Mouse (Mus musculus) embryonic facial prominence, embryonic 12.5 days (tissue): ENCODE measurements around the gene Aph1c. TPM values are rescaled to one million over a fixed set of nuclear protein-coding genes. Genes with fewer than 3 reads are reported as not detected.

Experiments
- ATAC-seq: fragments of 200-750 bp; cut with Nextera tagmentation; 2 replicates; pipeline ENCODE4 v1.8.0; 2017; ENCODE audit not compliant: insufficient number of reproducible peaks, insufficient read depth, low FRiP score, low TSS enrichment
- H3K27ac ChIP-seq: fragments of 300-500 bp; sonication (generic); 2 replicates; pipeline ENCODE4 v1.5.1; 2016; ENCODE audit warnings: mild to moderate bottlenecking
- H3K27me3 ChIP-seq: fragments of 300-500 bp; sonication (generic); 2 replicates; pipeline ENCODE4 v1.6.1; 2016; ENCODE audit warnings: mild to moderate bottlenecking, moderate library complexity
- H3K36me3 ChIP-seq: fragments of 300-500 bp; sonication (generic); 2 replicates; pipeline ENCODE4 v1.6.1; 2016; ENCODE audit warnings: mild to moderate bottlenecking
- H3K4me1 ChIP-seq: fragments of 300-500 bp; sonication (generic); 2 replicates; pipeline ENCODE4 v1.6.1; 2016
- H3K4me2 ChIP-seq: fragments of 300-500 bp; sonication (generic); replicated peaks from 2 replicates; pipeline ENCODE4 v1.6.1; 2016; ENCODE audit warnings: mild to moderate bottlenecking, moderate library complexity
- H3K4me3 ChIP-seq: fragments of 300-500 bp; sonication (generic); 2 replicates; pipeline ENCODE4 v1.5.1; 2016; ENCODE audit warnings: mild to moderate bottlenecking
- H3K9ac ChIP-seq: fragments of 300-500 bp; sonication (generic); 2 replicates; pipeline ENCODE4 v1.6.1; 2016; ENCODE audit warnings: mild to moderate bottlenecking, moderate library complexity
- H3K9me3 ChIP-seq: fragments of 300-500 bp; sonication (generic); 2 replicates; pipeline ENCODE4 v1.6.1; 2016; ENCODE audit warnings: mild to moderate bottlenecking, moderate library complexity
- WGBS: fragments of 180-500 bp; shearing (Covaris S2); methylation state at CpG from one replicate; pipeline ENCODE4 v1.1.7; 2016; 5-methylcytosine and 5-hydroxymethylcytosine counted together
- polyA plus RNA-seq: library from polyadenylated mRNA; unstranded; fragments of >200 nt; fragmentation: Nextera tagmentation; extraction: Ambion mirVana; gene quantifications from 2 replicates; pipeline ENCODE4 v1.2.1, GENCODE M21; 2016

The Aph1c gene
- polyA plus RNA-seq, 1 experiment from 2014 or later, result 2.9 TPM

DNA sequence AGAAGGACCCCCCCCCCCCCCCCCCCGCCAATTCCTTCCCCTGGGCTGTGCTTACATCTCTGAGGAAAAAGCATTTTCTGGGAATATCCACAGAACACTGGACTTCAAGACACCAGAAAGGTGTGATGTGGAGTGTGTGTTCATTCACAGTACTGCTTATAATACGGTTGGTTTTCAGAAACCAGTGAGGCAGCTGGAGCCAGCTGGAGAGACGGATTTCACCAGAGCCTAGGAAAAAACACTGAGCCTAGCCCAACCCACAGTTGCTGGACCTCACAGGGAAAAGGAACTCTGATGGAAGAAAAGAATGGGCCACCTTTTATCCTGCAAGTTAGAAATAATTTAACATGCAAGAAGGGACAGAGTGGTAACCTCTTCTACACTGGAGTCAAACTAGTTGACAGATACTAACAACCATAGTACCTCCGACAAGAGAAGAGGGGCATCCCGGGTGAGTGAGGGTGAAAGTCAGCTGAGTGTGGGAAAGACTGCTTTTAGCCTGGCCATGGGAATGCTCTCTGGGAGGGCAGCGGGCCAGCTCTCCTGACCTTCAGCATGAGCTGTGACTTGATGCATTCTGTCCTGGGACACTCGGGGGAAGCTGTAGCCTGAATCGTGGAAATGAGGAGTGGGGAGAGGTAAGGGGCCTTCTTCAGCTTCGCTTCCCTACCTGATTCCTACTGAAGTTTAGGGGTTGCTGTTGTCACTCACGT lies 37.6 kb upstream of the Aph1c start:
- Histone ChIP-seq H3K27ac (no peak overlapping the region), H3K4me3 (no peak overlapping the region)
- 80% methylated on average over 10 of the region's 10 CpGs for WGBS

DNA sequence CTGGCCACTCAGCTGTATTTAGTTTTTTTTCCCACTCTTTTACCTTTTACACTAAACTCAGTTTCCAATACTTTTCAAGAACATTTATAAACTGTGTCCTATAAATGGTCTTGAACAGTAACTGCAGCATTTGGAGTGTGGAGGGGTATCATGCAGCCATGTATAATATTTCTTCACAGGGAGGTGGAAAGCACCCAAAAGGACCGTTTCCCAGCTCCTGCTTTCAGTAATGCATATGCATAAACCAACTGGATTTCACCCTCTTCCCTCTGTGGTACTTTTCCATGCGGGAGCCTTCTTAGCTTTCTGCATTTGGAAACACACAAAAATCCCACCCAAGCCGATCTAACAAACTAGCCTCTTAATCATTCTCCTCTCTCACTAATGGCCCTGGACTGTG lies 30.2 kb upstream of the Aph1c start:
- Histone ChIP-seq H3K27ac (no peak overlapping the region), H3K4me1 (0 out of 2 replicates have a peak, but pooled peaks cover 16% of the 10 kb centered on the region), H3K4me3 (no peak overlapping the region), H3K4me2 (no peak overlapping the region), H3K36me3 (0 out of 2 replicates have a peak, but pooled peaks cover 9% of the 10 kb centered on the region), H3K27me3 (no peaks in the 10 kb centered on the region), H3K9ac (no peak overlapping the region), H3K9me3 (no peaks in the 10 kb centered on the region)
- WGBS, result 66% methylated on average over 3 of the region's 3 CpGs
- no peak for ATAC-seq

More for the DNA sequence above, 37.6 kb upstream of the Aph1c start:
- H3K27me3 ChIP-seq, result no peaks in the 10 kb centered on the region
- no peak for ATAC-seq
- peaks cover 6% of the 10 kb centered on the region; the same call in 1 of the 2 replicates for H3K9me3 ChIP-seq
- no peaks in the 10 kb centered on the region; the same call in 1 of the 2 replicates for H3K36me3 ChIP-seq
- 0 out of 2 replicates have a peak, but pooled peaks cover 3% of the 10 kb centered on the region for H3K4me1 ChIP-seq
- no peak overlapping the region for H3K9ac ChIP-seq
- H3K4me2 ChIP-seq, result no peak overlapping the region

DNA sequence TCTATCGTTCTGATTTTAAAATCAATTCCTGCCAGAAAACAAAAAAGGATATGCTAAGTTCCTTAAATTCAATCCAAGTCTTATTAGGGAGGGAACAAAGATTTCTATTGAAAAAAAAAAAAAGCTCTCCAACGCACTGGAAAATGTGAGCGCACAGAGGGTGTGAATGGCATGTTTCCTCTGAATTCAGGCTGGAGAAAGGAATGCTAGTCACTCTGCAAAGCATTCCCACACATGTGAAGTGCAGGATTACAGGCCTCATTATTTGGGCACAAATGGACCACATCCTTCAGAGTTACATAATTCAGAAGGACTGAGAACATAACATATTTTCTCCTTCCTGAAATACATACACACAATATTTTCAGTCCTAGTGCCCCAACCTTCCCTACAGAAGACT lies 28.9 kb upstream of the Aph1c start:
- H3K4me3 ChIP-seq, result no peak overlapping the region
- no peaks in the 10 kb centered on the region for H3K27me3 ChIP-seq
- H3K9me3 ChIP-seq, result no peaks in the 10 kb centered on the region
- no peak overlapping the region for H3K9ac ChIP-seq
- WGBS, result 49% methylated on average over 3 of the region's 3 CpGs
- H3K27ac ChIP-seq, result no peak overlapping the region
- ATAC-seq, result no peak
- H3K36me3 ChIP-seq, result 0 out of 2 replicates have a peak, but pooled peaks cover 17% of the 10 kb centered on the region
- H3K4me2 ChIP-seq, result no peak overlapping the region
- H3K4me1 ChIP-seq, result 0 out of 2 replicates have a peak, but pooled peaks cover 16% of the 10 kb centered on the region

DNA sequence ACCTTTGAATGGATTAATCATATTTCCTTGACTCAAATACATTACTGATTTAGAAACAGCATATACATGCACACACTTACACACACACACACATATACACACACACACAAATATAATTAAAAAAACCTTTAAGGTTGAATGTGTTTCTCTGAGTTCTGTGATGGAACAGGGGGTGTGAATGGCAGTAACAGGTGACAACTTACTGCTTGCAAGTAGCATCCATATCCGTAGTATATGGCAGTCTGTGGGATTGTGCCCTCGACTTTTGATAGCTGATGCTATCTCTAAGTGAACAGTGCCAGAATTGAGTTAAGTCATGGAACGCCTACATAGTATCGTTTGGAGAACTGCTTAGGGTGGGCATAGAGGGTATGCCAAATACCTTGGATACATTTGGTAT lies 27.7 kb upstream of the Aph1c start:
- Histone ChIP-seq H3K36me3 (0 out of 2 replicates have a peak, but pooled peaks cover 20% of the 10 kb centered on the region), H3K4me1 (0 out of 2 replicates have a peak, but pooled peaks cover 16% of the 10 kb centered on the region), H3K4me3 (no peak overlapping the region), H3K27me3 (no peaks in the 10 kb centered on the region), H3K9me3 (no peaks in the 10 kb centered on the region), H3K4me2 (no peak overlapping the region), H3K9ac (no peak overlapping the region), H3K27ac (no peak overlapping the region)
- ATAC-seq, result no peak
- 91% methylated on average over 4 of the region's 4 CpGs for WGBS

DNA sequence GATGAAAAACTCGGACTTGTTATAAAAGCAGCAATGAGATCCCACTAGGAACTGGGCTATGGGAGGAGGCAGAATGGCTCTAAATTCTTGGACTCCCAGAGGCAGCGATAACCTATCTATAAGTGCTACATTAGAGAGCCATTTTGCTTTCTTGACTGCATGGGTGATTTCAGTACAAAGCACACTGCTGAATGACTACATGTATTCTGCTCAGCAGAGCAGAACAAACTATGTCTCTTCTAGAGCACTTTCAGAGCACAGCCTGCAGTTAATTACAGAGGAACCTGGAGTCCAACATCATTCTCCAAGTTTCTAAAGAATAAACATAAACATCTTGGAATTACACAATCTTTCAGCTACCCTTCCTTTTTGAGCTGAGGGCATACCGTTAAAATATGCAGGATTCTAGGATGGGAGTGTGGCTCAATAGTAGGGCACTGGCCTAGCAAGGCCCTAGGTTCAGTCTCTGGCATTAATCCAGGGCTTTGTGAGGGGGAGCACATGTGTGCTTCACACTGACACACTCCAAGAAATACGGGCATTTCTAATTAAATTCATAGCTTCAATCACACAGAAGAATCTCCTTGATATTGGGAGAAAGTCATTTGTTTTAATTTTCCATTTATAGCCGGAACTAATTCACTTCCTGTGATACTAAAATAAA lies 26.7 kb upstream of the Aph1c start:
- H3K27ac ChIP-seq, result 0 out of 2 replicates have a peak overlapping the region, but pooled peaks have one; percentile 17
- H3K4me1 ChIP-seq, result 0 out of 2 replicates have a peak, but pooled peaks cover 16% of the 10 kb centered on the region

DNA sequence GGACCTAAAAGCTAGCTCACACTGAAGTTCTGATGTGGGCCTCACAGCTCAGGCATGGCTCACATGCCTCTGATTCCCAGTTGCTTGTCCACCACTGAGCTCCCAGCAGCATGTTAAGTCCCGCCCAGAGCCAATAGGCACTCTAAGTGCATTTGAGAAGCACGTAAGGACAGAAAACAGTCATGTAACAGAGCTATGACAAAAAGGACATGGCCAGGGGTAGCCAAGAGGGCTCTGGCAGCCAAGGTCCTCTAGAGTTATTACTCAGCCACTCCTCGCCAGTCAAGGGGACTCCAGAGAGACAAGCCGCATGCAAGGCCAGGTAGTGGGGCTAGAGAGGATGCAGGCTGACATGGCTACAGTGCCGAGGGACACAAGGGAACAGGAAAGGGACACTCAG lies 25.0 kb upstream of the Aph1c start:
- Histone ChIP-seq H3K27me3 (no peaks in the 10 kb centered on the region), H3K4me1 (0 out of 2 replicates have a peak, but pooled peaks cover 20% of the 10 kb centered on the region), H3K4me2 (no peak overlapping the region), H3K27ac (no peak overlapping the region), H3K9ac (no peak overlapping the region), H3K9me3 (no peaks in the 10 kb centered on the region), H3K36me3 (0 out of 2 replicates have a peak, but pooled peaks cover 21% of the 10 kb centered on the region), H3K4me3 (no peak overlapping the region)
- no peak for ATAC-seq
- 87% methylated on average over 5 of the region's 5 CpGs for WGBS

More for the DNA sequence above, 26.7 kb upstream of the Aph1c start:
- WGBS, result 66% methylated on average over 5 of the region's 5 CpGs
- Histone ChIP-seq H3K27me3 (no peaks in the 10 kb centered on the region), H3K9me3 (no peaks in the 10 kb centered on the region), H3K4me2 (no peak overlapping the region), H3K4me3 (no peak overlapping the region), H3K9ac (no peak overlapping the region), H3K36me3 (0 out of 2 replicates have a peak, but pooled peaks cover 21% of the 10 kb centered on the region)
- ATAC-seq, result no peak

DNA sequence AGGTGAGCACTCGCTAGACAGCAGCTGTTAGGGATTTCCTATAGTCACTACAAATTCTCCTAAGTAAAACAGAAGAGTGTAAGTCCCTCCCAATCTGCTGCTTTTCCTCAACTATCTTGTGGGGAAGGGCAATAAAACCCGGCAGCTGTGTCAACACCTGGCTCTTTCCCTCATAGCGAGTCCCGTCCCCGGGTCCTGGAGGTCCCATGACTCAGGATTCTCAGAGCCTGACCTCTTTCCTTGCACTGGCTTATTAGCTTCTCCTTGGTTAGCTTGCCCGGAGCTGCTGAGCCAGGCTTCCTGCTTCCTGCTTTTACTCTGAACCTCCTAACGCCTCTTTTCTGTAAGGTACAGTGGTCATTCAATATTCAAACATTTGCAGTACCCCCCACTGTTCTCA lies 21.3 kb upstream of the Aph1c start:
- Histone ChIP-seq H3K36me3 (0 out of 2 replicates have a peak, but pooled peaks cover 18% of the 10 kb centered on the region), H3K27ac (no peak overlapping the region)

DNA sequence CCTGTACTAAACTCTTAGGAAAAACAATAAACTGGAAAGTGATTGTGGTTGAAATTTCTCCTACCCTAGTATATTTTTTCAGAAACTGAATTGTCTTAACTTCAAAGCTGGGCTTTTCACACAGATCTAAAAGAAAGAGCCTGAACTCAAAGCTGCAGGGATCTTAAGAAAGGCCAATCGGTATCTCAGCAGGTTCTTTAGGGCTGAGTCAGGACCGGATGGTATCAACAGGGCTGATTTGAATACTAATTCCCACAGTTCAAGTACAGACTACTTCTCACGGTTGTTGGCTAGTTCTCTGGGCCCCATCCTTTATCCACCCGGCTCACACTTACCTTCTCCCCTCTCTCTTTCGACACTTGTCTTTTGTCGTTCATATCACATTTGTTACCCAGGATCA lies 18.1 kb upstream of the Aph1c start:
- Histone ChIP-seq H3K36me3 (peaks cover 7% of the 10 kb centered on the region), H3K9ac (no peak overlapping the region), H3K9me3 (no peaks in the 10 kb centered on the region), H3K4me1 (0 out of 2 replicates have a peak, but pooled peaks cover 4% of the 10 kb centered on the region), H3K27ac (no peak overlapping the region), H3K4me3 (no peak overlapping the region), H3K4me2 (no peak overlapping the region), H3K27me3 (no peaks in the 10 kb centered on the region)
- no peak for ATAC-seq
- WGBS, result 61% methylated on average over 6 of the region's 6 CpGs

More for the DNA sequence above, 21.3 kb upstream of the Aph1c start:
- Histone ChIP-seq H3K27me3 (no peaks in the 10 kb centered on the region), H3K4me1 (0 out of 2 replicates have a peak, but pooled peaks cover 7% of the 10 kb centered on the region), H3K9ac (no peak overlapping the region), H3K4me3 (no peak overlapping the region), H3K9me3 (no peaks in the 10 kb centered on the region), H3K4me2 (no peak overlapping the region)
- no peak for ATAC-seq
- WGBS, result 51% methylated on average over 7 of the region's 7 CpGs

DNA sequence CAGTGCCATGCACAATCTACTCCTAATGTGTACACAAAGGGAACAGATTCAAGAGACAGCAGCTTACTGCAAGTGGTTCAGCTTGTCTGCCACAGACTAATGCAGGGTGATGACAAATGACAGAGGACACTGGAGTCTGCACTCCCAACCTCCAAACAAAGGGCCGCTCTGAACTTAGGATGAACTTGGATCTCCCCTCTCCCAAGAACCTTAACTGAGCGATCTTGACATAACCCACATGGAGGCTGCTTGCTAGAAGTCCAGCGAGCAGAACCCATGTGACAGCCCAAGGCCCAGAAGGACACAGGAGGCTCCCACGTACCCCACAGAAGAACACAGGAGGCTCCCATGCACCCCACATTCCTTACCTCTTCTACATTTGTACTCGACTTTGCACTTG lies 16.4 kb upstream of the Aph1c start:
- Histone ChIP-seq H3K9me3 (no peaks in the 10 kb centered on the region), H3K4me3 (no peak overlapping the region), H3K27ac (no peak overlapping the region), H3K9ac (no peak overlapping the region), H3K36me3 (peaks cover 18% of the 10 kb centered on the region), H3K4me2 (no peak overlapping the region), H3K4me1 (0 out of 2 replicates have a peak, but pooled peaks cover 4% of the 10 kb centered on the region), H3K27me3 (no peaks in the 10 kb centered on the region)
- no peak for ATAC-seq
- 72% methylated on average over 5 of the region's 5 CpGs for WGBS

DNA sequence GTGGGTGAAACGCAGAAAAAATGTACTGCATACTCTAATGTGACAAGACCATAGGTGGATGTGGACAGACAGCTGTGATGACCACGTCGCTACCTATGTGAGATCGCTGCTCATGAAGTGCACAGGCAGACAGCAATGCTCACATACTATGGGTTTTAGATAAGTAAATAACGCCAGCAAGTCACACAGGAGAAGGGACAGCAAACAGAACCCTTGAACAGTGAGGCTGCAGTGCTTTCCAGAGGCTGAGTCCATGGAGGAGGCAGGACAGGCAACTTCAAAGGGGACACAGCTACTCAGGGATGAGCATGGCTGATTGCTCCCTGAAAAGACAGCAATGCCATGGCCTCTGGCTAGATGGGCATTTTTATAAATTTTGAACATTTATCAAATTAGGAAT lies 12.3 kb upstream of the Aph1c start:
- no peak overlapping the region for H3K27ac ChIP-seq
- no peak overlapping the region for H3K4me3 ChIP-seq
- H3K9ac ChIP-seq, result no peak overlapping the region
- H3K4me1 ChIP-seq, result no peaks in the 10 kb centered on the region
- no peak for ATAC-seq
- H3K27me3 ChIP-seq, result no peaks in the 10 kb centered on the region
- 94% methylated on average over 5 of the region's 5 CpGs for WGBS
- no peaks in the 10 kb centered on the region for H3K9me3 ChIP-seq
- H3K36me3 ChIP-seq, result peaks cover 18% of the 10 kb centered on the region
- H3K4me2 ChIP-seq, result no peak overlapping the region

DNA sequence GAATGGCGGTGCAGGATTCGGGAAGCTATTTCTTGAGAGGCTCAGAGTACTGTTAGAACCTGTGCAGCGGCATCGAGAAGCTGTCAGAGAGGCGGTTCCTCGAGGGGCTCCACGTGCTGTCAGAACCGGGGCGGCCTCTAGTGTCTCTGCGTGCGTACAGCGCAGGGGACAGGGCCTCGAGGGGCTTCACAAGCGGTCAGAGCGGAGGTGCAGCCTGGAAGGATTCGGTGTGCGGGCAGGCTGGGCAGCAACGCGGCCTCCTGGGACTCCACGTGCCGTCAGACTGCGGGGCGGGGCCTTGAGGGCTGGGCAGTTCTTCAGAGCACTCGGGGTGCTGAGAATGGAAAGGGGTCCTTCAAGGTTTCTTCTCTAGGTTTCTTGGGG lies 563 bp upstream of the Aph1c start:
- Histone ChIP-seq H3K4me1 (peaks cover 7% of the 10 kb centered on the region; the same call in 1 of the 2 replicates), H3K4me2 (peak overlapping the region; percentile 96), H3K27me3 (peaks cover 4% of the 10 kb centered on the region; the same call in 1 of the 2 replicates), H3K36me3 (no peaks in the 10 kb centered on the region), H3K4me3 (peak overlapping the region; percentile 51), H3K27ac (no peak overlapping the region), H3K9me3 (no peaks in the 10 kb centered on the region), H3K9ac (peak overlapping the region; percentile 48)
- WGBS, result under 1% methylated on average over 24 of the region's 24 CpGs
- ATAC-seq, result peak; percentile 82; the same call in 1 of the 2 replicates
